Mouse (Mus musculus) 416B (cell line): ENCODE measurements around the gene Neurog3.
A peak's percentile ranks its signal among the peaks of the same experiment; 100 is the strongest.

Source experiments
- DNase-seq: peaks from one replicate; pipeline ENCODE4 v3.0.0; 2011; ENCODE audit warnings: low read depth

Gene Neurog3

DNA sequence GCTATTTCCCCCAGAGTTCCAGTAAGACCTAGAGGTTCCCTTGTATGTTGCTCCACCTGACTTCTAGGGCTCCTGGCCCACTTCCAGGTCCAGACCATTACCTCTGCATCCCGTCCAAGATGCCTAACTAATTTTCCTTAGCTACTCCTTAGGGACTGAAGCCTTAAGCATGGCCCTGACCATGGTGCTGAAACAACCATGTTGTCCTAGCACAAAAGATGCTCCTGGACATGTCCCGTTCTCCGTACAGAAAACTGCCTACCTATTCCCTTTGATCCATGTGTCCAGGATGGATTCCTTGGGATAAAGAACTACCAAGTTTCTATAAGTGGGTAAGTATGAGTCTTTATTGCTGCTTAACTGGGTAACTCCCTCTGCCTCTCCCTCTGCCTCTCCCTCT, 5.2 kb downstream of the Neurog3 start:
- peak; percentile 17 for DNase-seq

DNA sequence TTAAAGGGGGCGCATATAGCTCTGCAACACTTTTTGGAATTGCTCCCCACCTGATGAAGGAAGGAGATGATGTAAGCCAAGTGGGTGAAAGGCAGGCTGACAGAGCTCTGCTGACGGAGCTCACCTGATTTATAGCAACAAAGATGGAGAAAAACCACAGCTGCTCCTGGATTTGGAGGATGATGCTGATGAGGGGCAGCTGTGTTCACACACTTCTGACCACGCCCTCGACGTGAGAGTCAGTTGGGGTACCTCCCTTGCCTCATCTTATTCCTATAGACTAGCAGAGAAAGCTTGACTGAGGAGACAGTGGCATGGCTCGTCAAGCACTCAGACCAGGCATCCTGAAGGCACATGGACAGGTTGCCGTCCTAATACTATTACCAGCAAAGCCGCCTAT, 10.9 kb downstream of the Neurog3 start, which contains the start of gene Fam241b:
Gene Fam241b, minus strand, starts transcription at position 101 of the 400 bp plus-strand sequence.
- DNase-seq = no peak

DNA sequence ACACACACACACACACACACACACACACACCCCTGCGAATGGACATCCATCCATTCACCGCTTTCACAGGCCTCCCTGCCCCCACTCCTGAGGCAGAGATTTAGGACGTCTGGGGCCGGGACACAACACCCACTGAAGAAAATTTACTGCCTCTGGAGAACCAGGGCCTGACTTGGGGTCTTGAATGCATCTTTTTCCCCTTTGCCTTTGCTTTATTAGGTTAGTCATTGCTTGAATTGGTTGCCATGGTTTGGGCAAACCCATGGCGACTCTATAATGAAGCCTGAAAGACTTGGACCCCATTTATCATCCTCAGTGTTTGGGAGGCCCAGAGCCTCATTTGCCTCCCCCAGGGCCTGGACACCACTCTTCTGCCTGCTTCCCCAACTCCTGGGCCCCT, 13.1 kb downstream of the Neurog3 start:
- no peak for DNase-seq

GRCm38 (mm10) chr10:62147466-62148248, 14.8 kb downstream of the Neurog3 start:
- no peak for DNase-seq

DNA sequence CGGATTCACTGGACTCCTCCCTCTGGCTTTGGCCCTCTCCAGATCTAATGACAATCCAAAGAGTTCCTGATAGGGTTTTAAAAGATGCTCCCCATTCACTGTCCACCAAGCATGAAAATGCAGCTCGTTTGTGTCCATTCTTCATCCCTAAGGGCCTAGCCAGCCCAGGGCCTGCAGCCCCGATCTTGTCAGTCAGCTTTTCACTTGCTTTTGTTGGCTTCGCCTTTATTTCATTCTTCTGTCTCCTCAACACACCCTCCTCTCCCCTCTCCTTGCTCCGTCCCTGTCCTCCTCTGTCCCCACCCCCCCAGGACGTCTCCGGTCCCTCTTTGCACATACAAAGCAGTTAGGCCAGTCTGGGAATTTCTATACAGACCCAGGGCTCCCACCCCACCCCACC, 17.0 kb downstream of the Neurog3 start:
- DNase-seq = no peak

- no peak for DNase-seq
These were observed 29.5 kb downstream of the Neurog3 start for GRCm38 (mm10) chr10:62162410-62162809.

GRCm38 (mm10) chr10:62172841-62173553, 40.1 kb downstream of the Neurog3 start:
- DNase-seq = no peak

DNA sequence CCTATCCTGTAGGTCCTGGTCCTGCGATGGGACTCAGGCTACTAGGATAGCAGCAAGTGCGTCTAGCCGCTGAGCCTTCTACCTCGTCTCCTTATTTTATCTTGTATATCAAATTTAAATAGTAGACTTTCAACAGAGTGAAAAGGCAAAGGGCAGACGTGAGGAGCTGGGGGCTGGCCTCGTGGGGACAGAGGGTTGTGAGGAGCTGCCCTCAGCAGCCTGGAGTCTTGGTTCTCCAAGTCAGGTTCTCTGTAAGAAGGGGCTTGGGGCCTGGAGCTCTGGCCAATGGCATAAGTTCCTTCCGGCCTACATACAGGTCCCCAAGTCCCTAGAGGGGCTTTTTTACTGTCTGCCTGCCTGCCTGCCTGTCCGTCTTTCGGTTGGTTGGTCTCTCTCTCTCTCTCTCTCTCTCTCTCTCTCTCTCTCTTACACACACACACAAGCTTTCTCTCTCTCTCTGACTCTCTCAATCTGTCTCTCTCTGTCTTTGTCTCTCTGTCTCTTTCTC, 41.1 kb downstream of the Neurog3 start:
- DNase-seq = no peak

GRCm38 (mm10) chr10:62174533-62175313, 41.8 kb downstream of the Neurog3 start:
- no peak for DNase-seq

- DNase-seq = no peak
These were observed 47.1 kb downstream of the Neurog3 start for GRCm38 (mm10) chr10:62179944-62180343.

DNA sequence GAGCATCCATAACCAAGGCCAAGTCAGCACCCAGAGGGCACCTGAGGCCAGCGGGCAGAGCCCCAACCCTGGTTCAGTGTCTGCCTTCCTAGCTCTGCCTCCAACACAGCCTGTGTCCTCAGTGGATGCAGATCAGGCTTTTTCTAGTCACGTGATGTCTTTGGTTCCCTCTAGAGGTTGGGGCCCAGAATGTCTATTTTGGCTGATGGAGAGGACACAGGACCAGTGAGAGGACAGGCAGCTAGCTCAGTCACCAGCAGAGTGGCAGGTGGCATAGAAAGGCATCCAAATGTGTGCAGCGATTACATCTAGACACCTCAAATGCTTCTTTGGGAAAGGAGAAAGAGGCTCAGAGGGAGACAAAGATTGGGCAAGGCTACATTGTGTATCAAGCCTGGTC, 48.8 kb downstream of the Neurog3 start:
- no peak for DNase-seq

DNA sequence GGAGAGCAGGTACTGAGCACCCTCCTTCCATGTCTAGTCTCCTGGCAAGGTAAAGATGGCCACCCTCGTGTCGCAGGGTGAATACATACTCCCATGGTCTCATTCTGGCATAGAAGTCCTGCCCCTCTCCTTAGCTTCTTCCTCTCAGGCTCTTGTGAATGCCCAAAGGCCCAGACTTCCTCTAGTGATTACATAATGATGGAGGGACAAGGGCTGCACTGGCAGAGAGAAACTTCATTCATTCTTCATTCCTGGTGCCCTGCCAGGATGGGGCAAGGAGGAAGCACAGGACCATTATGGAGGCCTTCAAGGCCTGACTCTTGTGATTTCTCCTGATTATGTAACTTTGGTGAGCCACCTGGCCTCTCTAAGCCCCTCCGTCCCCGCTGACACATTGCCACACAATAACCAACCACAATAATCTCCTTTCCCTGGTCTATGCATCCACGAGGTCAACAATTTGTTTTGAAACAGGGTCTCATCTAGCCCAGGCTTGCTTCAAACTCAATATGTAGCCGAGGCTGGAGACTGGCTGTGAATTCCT, 49.7 kb downstream of the Neurog3 start:
- no peak for DNase-seq

DNA sequence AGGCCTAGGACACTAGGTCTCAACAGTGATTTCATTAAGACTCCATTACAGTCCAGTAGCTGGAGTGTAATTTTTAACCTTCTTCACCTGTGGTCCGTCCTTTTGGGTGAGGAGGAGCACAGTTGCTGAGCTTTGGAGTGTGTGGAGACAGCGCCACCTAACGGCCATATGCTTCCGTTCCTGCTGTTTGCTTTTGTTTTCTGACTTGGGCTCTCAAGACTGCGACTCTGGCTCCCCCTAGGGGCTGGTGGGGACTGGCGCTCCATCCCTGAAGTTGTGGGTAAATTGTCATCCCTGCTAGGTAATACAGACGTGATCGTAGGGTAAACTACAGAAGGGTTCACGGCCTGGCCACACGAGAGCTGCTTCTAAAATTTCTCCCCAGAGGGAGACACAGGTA, 50.2 kb downstream of the Neurog3 start:
- DNase-seq = peak; percentile 93
